Mouse (Mus musculus): ENCODE results near the gene Carm1.
A peak's percentile ranks its signal among the peaks of the same experiment; 100 is the strongest.
"Not testable (repeated sequence)": the region's sequence is repeated elsewhere in the genome, so short reads cannot be mapped to it uniquely, and the experiment has no call there.

Gene Carm1

DNA sequence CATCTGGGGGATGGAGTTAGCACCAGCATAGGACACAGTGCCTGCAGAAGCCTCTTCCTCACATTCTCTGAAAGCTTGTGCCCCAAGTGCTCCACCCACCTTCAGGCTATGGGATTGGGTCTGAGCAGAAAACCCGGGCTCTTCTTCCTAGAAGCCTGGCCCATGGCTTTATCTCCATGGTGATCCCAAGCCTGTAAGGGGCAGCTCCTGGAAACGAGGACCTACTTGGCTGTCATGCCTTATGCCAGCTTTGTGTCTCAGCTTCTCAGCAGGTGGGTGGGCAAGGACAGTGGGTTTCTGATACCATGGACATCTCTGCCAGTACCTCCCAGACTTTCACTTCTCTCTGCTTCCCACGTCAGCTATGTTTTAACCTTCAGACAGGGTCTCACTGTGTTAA lies 31.5 kb downstream of the Carm1 start:
- no peak for DNase-seq

GRCm38 (mm10) chr9:21585401-21585800 lies 38.7 kb downstream of the Carm1 start:
- no peak for DNase-seq

GRCm38 (mm10) chr9:21587678-21588349 lies 41.1 kb downstream of the Carm1 start:
- DNase-seq = no peak

DNA sequence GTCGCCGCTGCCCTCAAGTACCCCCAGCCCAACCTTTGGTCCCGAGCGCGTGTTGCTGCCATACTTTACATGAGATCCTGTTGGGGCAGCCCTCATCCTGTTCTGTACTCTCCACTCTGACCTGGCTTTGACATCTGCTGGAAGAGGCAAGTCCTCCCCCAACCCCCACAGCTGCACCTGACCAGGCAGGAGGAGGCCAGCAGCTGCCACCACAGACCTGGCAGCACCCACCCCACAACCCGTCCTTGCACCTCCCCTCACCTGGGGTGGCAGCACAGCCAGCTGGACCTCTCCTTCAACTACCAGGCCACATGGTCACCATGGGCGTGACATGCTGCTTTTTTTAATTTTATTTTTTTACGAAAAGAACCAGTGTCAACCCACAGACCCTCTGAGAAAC lies 41.7 kb downstream of the Carm1 start:
- no peak for DNase-seq

- DNase-seq = no peak
These were observed 42.8 kb downstream of the Carm1 start for GRCm38 (mm10) chr9:21589538-21589937.

DNA sequence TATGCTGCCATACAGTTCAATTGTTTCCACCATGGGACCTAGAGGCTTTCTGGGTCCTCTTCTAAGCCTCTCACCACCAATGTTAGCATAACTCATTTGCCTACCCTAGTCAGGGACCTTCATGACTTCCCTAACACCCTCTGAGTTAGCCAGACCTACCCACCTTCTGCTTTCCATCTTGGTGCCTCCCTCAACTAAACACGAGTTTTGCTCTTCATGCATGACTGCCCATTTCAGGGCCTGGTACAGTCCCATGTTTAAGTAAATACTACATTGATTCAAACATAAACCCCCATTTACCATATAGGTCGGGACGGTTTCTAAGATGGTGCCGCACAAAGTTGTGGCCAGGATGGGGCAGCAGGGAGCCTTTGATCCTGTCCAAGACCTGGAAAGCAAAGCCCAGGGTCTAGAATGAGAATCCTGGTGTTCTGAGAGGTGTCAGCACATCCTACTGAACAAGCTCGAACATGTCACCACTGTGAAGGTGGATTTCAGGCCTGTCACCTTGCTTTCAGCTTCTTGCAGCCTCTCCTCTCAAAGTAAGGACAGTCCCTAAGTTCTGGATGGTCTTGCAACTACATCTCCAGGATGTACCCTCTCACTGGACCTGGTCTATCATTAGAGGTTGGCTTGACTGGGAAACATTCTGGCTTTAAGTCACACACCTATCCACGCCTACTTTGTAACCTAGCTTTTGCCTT lies 44.6 kb downstream of the Carm1 start:
- no peak for DNase-seq

DNA sequence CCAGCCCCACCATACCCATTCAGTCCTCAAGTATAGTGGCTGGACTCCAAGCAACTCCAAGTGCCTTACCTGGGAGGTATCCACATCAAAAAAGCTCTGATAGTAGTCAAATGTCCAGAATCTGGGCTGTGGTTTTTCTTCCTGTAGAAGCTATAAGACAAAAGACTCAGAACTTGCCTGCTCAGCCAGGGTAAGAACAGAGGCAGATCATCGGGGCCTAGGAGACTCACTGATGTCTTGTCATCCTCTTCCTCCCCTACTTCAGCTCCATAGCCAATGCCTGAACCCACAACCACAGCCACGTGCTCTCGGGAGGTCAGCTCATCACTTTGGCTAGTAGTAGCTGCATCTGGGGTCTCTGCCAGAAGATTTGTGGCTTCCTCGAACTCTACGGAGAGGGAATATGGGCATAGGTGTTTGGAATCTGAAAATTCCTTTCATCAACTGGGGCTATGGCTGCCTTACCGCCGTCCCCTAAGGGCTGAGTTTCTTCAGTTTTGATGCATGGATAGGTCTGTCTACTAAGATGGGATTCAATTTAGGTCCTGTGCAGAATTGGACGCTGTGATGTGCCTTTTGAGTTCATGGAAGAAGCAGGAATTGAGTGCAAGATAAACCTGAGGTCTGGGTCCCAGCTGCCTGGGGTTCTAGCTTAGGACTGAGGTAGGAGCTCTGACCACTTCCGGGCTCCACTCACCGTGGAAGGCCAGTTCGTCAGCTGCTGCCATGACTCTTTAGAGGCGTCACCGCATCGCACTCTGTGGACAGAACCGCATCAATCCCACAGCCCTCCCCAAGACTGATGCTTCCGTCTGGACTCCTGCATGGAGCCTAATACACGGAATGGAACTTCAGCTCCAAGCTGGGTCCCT lies 45.4 kb downstream of the Carm1 start:
- no peak for DNase-seq

GRCm38 (mm10) chr9:21592703-21593121 lies 46.0 kb downstream of the Carm1 start, which contains the start of the genes Timm29 and Yipf2:
Timm29 (plus strand) TSS chr9:21592722.
Yipf2 (minus strand) TSS chr9:21592828.
- DNase-seq = peak; percentile 95

DNA sequence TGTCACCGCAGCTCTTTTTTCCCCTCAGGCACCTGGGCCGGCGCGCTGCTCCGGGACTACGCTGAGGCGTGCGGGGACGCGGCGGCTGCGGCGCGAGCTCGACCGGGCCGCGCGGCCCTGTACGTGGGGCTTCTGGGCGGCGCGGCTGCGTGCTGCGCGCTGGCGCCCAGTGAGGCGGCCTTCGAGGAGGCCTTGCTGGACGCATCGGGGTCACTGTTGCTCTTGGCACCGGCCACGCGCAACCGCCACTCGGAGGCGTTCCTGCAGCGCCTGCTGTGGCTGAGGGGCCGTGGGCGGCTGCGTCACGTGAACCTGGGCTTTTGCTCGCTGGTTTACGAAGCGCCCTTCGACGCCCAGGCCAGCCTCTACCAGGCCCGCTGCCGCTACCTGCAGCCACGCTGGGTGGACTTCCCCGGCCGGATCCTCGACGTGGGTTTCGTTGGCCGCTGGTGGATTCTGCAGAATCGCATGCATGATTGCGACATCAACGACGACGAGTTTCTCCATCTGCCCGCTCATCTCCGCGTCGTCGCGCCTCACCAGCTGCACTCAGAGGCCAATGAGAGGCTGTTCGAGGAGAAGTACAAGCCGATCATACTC lies 46.5 kb downstream of the Carm1 start:
- DNase-seq = peak; percentile 46

GRCm38 (mm10) chr9:21594350-21594749 lies 47.7 kb downstream of the Carm1 start:
- DNase-seq = not testable (repeated sequence)

DNA sequence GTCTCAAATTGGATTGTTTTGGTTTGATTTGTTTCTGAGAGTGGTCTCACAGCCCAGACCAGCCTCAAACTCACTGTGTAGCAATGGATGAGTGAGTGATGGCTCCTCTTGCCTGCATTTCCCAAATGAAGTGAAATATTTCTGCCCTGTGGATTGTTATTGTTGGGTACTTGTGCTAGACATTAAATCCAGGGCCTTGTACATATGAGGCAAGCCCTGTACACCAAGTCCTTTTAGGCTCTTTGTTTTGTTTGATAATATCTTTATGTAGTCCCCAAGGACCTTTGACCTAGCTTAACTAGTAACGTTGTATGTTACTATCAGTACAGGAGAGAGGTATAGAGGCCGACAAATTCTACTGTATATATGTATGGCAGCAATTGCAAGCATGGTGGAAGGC lies 48.1 kb downstream of the Carm1 start:
- DNase-seq = no peak

DNA sequence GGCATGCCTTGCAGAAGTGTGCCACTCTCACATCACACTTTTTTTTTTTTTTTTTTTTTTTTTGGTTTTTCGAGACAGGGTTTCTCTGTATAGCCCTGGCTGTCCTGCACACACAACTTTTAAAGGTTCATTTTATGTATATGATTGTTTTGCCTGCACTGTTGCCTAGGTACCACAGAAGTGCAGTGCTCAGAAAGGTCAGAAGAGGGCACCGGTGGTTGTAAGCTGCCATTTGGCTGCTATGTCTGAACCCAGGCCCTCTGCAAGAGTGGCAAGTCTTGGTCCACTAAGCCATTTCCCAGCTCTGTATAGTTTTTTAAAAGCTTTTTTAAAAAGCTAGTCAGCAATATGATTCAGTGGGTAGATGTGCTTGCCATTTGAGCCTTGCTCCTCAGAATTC lies 51.5 kb downstream of the Carm1 start:
- peak; percentile 44 for DNase-seq

DNA sequence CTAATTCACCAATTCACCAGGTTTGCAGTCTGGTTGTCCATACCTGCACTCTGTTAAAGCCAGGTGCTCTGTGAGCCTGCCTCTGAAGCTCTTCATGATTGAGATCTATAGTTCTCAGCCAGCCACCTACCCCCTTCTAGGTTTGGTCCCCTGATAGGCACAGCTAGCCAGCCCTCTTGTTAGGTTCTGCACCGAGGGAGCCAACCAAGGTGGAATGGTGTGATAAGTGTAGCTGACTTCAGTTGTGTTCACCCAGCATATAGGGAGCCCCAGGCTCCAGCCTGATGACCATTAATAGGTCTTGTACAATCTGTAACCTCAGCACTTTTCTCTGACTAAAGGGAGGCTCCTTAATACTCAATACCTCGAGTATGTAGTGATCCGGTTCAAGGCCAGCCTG lies 53.5 kb downstream of the Carm1 start:
- no peak for DNase-seq

DNA sequence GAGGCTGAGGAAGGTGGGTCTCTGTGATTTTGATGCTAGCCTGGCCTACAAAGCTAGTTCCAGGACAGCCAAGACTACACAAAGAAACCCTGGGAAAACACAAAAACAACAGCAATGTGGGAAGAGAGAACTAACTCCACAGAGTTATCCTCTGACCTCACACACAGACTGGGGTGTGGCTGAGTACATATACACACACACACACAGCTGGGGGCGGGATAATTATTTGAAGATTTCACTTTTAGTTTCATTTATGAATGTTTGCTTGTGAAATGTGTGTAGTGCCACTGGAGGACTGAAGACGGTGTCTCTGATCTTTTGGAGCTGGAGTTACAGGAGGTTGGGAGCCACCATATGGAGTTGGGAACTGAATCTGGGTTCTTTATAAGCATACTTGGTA lies 54.4 kb downstream of the Carm1 start:
- DNase-seq = no peak

DNA sequence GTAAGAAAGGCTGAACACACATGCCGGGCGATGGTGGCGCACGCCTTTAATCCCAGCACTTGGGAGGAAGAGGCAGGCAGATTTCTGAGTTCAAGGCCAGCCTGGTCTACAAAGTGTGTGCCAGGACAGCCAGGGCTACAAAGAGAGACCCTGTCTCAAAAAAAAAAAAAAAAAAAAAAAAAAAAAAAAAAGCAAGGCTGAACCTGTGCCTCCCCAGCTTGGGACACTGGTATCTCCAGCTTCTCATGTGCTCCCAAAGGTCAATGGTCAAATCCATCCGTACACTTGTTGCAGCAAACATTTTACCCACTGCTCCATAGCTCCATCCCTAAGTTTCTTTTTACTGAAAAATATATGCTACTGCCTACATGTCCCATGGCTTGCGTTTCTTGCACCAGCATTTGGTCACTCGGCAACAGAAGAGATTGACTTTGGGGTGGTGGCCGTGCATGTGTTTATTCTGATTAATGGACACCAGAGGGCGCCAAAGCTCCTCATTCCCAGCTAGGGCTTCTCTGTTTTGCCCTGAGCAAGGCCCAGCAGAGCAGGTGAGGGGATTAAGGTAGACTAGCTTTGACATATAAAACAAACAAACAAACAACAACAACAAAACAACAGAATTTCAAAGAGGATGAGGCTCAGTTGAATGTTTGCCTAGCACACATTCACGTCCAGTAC lies 55.2 kb downstream of the Carm1 start:
- DNase-seq = peak; percentile 78

- no peak for DNase-seq
These were observed 57.4 kb downstream of the Carm1 start for GRCm38 (mm10) chr9:21604119-21604518.

DNA sequence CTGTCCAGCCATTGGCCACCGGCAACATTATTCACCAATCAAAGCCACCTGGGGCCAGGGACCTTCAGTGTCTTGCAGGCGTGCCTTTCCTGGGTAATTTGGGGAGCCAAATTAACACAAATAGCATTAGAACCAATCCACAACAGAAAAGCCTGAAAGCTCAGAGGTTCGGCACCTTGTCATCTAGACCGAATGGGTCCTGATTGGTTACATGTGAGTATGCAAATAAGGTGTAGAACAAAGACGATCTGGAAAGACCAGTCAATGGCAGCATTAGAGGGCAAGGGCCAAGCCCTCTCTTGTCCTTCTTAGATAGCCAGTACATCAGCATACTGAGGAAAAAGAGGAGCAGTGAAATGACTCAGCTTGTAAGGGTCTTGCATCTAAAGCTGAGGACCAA lies 59.2 kb downstream of the Carm1 start:
- no peak for DNase-seq

GRCm38 (mm10) chr9:21606648-21607047 lies 60.0 kb downstream of the Carm1 start:
- no peak for DNase-seq

GRCm38 (mm10) chr9:21609861-21610260 lies 63.2 kb downstream of the Carm1 start:
- DNase-seq = peak; percentile 57

DNA sequence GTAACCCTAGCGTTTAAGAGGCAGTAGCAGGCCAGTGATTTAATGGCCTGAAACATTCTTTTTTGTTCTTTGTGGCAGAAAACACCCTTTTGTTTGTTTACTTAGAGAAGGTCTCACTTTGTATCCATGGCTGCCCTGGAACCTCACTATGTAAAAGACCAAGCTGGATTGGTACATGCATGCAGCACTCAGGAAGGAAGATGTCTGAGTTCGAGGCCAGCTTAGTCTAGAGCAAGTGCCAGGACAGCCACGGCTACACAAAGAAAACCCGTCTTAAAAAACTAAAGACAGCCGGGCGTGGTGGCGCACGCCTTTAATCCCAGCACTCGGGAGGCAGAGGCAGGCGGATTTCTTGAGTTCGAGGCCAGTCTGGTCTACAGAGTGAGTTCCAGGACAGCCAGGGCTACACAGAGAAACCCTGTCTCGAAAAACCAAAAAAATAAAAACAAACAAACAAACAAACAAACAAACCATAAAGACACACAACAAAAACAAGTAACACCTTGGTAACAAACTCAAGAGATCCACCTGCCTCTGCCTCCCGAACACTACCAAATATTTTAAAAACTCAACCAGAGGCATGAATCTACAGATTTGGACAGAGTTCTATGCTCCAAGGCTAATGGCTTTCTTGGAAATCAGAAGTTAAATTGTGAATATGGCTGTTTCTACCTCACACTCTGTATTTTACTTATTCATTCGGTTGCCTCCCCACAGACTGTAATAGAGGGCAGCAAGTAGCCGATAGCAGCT lies 68.3 kb downstream of the Carm1 start:
- DNase-seq = no peak

DNA sequence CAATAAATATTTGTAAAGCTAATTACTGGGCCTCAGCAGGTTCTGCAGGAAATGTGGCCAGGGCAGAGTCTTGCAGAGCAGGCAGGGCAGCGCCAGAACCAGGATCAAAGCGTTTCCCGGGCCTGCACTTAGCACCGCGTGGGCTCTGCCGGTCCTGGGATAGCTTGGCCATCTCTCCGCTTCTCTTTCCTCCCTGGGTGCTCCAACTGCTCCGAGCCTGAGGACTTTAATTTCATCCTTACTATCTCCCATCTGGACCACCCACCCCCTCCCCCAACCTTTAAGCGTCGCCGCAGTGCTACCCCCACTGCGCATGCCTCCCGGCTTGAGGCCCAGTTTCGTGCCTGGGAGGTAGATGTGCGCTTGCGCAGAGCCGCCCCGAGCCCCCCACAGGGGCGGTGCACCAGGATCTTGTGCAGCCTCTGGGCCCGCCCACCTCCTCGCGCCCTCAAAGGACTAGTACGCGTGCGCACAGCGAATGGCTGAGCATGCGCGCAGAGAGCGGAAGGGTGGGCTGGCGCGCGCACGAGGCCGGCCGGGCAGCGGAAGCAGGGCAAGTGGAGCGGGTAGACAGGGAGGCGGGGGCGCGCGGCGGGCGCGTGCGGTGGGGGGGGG lies 69.0 kb downstream of the Carm1 start, which contains the start of gene Smarca4:
Gene Smarca4 (plus strand): TSS at position 553 of the 615 bp plus-strand sequence.
- DNase-seq = peak; percentile 99

Measured in lung, postnatal 10 days (tissue).